Mouse (Mus musculus) MEL (cell line): ENCODE data around the gene Traf6. TPM values are rescaled to one million over a fixed set of nuclear protein-coding genes. Genes with fewer than 3 reads are reported as not detected.
A peak's percentile ranks its signal among the peaks of the same experiment; 100 is the strongest.

Experiments used
- DNase-seq: peaks from one replicate; pipeline ENCODE4 v3.0.0; 2011; ENCODE audit warnings: low read depth, low spot score
- H3K27ac ChIP-seq: 2 replicates; pipeline ENCODE4 v1.5.1; 2012; ENCODE audit warnings: low read depth, mild to moderate bottlenecking, control low read depth, low read length, moderate library complexity; ENCODE audit not compliant: control insufficient read depth
- H3K27me3 ChIP-seq, 2 experiments: fragments of 150-350 bp in 1 of 2; sonication (generic) in 1 of 2; 2 replicates each; pipeline ENCODE4 v1.6.1; 2012; ENCODE audit warnings: low read length in 2 of 2, mild to moderate bottlenecking in 2 of 2, improper control_type of control experiment in 1 of 2, moderate library complexity in 1 of 2; ENCODE audit not compliant: insufficient read depth in 2 of 2, control insufficient read depth in 1 of 2
- H3K36me3 ChIP-seq, 2 experiments: 2 replicates each; pipeline ENCODE4 v1.6.1; 2012 to 2014; ENCODE audit warnings: low read length in 2 of 2, improper control_type of control experiment in 1 of 2, inconsistent platforms in 1 of 2, mild to moderate bottlenecking in 1 of 2; ENCODE audit not compliant: insufficient read depth in 2 of 2, control insufficient read depth in 1 of 2
- H3K4me1 ChIP-seq, 2 experiments: fragments of 150-350 bp in 1 of 2; sonication (generic) in 1 of 2; 2 replicates each; pipeline ENCODE4 v1.6.1; 2012; ENCODE audit warnings: low read length in 2 of 2, improper control_type of control experiment in 1 of 2, mild to moderate bottlenecking in 1 of 2; ENCODE audit not compliant: insufficient read depth in 2 of 2, control insufficient read depth in 1 of 2
- H3K4me3 ChIP-seq, 2 experiments: fragments of 150-350 bp in 1 of 2; sonication (generic) in 1 of 2; 2 replicates each; pipeline ENCODE4 v1.5.1; 2012; ENCODE audit warnings: low read depth in 2 of 2, low read length in 2 of 2, mild to moderate bottlenecking in 2 of 2, moderate library complexity in 2 of 2, control low read depth in 1 of 2, improper control_type of control experiment in 1 of 2; ENCODE audit not compliant: control insufficient read depth in 1 of 2, insufficient read depth in 1 of 2
- H3K79me2 ChIP-seq: 2 replicates; pipeline ENCODE4 v1.6.1; 2012; ENCODE audit warnings: mild to moderate bottlenecking, low read length, moderate library complexity; ENCODE audit not compliant: control insufficient read depth, poor library complexity, insufficient read depth
- H3K9ac ChIP-seq: 2 replicates; pipeline ENCODE4 v1.6.1; 2012; ENCODE audit warnings: low read depth, mild to moderate bottlenecking, control low read depth, low read length, moderate library complexity; ENCODE audit not compliant: control insufficient read depth, poor library complexity, severe bottlenecking
- H3K9me3 ChIP-seq: fragments of 150-350 bp; sonication (generic); replicated peaks from 2 replicates; pipeline ENCODE4 v1.6.1; 2012; ENCODE audit warnings: mild to moderate bottlenecking, low read length, improper control_type of control experiment, moderate library complexity; ENCODE audit not compliant: insufficient read depth
- BHLHE40 ChIP-seq: IDR thresholded peaks from 2 replicates; pipeline ENCODE4 v1.6.1; 2012; ENCODE audit warnings: low read depth, mild to moderate bottlenecking, inconsistent platforms, low read length, improper control_type of control experiment, borderline replicate concordance
- CHD1 ChIP-seq: IDR thresholded peaks from 2 replicates; pipeline ENCODE4 v1.6.1; 2012; ENCODE audit warnings: low read depth, mild to moderate bottlenecking, inconsistent platforms, low read length, improper control_type of control experiment
- CHD2 ChIP-seq: IDR thresholded peaks from 2 replicates; pipeline ENCODE4 v1.6.1; 2011; ENCODE audit warnings: low read length, improper control_type of control experiment
- ELF1 ChIP-seq: IDR thresholded peaks from 2 replicates; pipeline ENCODE4 v1.6.1; 2014; ENCODE audit warnings: low read depth, mild to moderate bottlenecking, inconsistent platforms, low read length, improper control_type of control experiment, moderate library complexity
- EP300 ChIP-seq, 2 experiments: IDR thresholded peaks; 2 replicates each; pipeline ENCODE4 v1.6.1; 2011; ENCODE audit warnings: improper control_type of control experiment in 2 of 2, low read length in 2 of 2, low read depth in 1 of 2, mild to moderate bottlenecking in 1 of 2
- ETS1 ChIP-seq: IDR thresholded peaks from 2 replicates; pipeline ENCODE4 v1.6.1; 2012; ENCODE audit warnings: low read depth, mild to moderate bottlenecking, inconsistent platforms, low read length, improper control_type of control experiment, moderate library complexity
- GATA1 ChIP-seq: IDR thresholded peaks from 2 replicates; pipeline ENCODE4 v1.6.1; 2011; ENCODE audit warnings: low read depth, low read length, improper control_type of control experiment
- JUND ChIP-seq: IDR thresholded peaks from 2 replicates; pipeline ENCODE4 v1.6.1; 2011; ENCODE audit warnings: low read depth, mild to moderate bottlenecking, improper control_type of control experiment, low read length
- MAX ChIP-seq: IDR thresholded peaks from 2 replicates; pipeline ENCODE4 v1.6.1; 2011; ENCODE audit warnings: low read length, improper control_type of control experiment
- MAZ ChIP-seq: IDR thresholded peaks from 2 replicates; pipeline ENCODE4 v1.6.1; 2012; ENCODE audit warnings: low read depth, mild to moderate bottlenecking, inconsistent platforms, low read length, improper control_type of control experiment
- MXI1 ChIP-seq: IDR thresholded peaks from 2 replicates; pipeline ENCODE4 v1.6.1; 2011; ENCODE audit warnings: mild to moderate bottlenecking, low read depth, low read length, improper control_type of control experiment
- MYB ChIP-seq: IDR thresholded peaks from 2 replicates; pipeline ENCODE4 v1.6.1; 2011; ENCODE audit warnings: mild to moderate bottlenecking, low read depth, low read length, improper control_type of control experiment
- MYC ChIP-seq: IDR thresholded peaks from 2 replicates; pipeline ENCODE4 v1.6.1; 2011; ENCODE audit warnings: low read depth, mild to moderate bottlenecking, low read length, improper control_type of control experiment, moderate library complexity
- POLR2AphosphoS5 ChIP-seq: IDR thresholded peaks from 2 replicates; pipeline ENCODE4 v1.6.1; 2012; ENCODE audit warnings: low read depth, borderline replicate concordance, mild to moderate bottlenecking, inconsistent platforms, low read length, moderate library complexity, mixed read lengths
- RAD21 ChIP-seq: IDR thresholded peaks from 2 replicates; pipeline ENCODE4 v1.6.1; 2011; ENCODE audit warnings: mild to moderate bottlenecking, low read depth, low read length, improper control_type of control experiment
- SIN3A ChIP-seq: IDR thresholded peaks from 2 replicates; pipeline ENCODE4 v1.6.1; 2012; ENCODE audit warnings: low read length, improper control_type of control experiment, inconsistent platforms
- TCF12 ChIP-seq: IDR thresholded peaks from 2 replicates; pipeline ENCODE4 v1.6.1; 2014; ENCODE audit warnings: low read depth, mild to moderate bottlenecking, inconsistent platforms, low read length, improper control_type of control experiment, moderate library complexity
- USF1 ChIP-seq: IDR thresholded peaks from 2 replicates; pipeline ENCODE4 v1.6.1; 2014; ENCODE audit warnings: low read depth, mild to moderate bottlenecking, inconsistent platforms, low read length, improper control_type of control experiment, moderate library complexity
- USF2 ChIP-seq, 2 experiments: IDR thresholded peaks; 2 replicates each; pipeline ENCODE4 v1.6.1; 2011 to 2012; ENCODE audit warnings: improper control_type of control experiment in 2 of 2, low read length in 2 of 2, borderline replicate concordance in 1 of 2, inconsistent platforms in 1 of 2, low read depth in 1 of 2, mild to moderate bottlenecking in 1 of 2; ENCODE audit not compliant: insufficient read depth in 1 of 2
- ZC3H11A ChIP-seq: IDR thresholded peaks from 2 replicates; pipeline ENCODE4 v1.6.1; 2012; ENCODE audit warnings: low read depth, mild to moderate bottlenecking, inconsistent platforms, low read length, improper control_type of control experiment
- ZKSCAN1 ChIP-seq: IDR thresholded peaks from 2 replicates; pipeline ENCODE4 v1.6.1; 2012; ENCODE audit warnings: low read depth, mild to moderate bottlenecking, inconsistent platforms, low read length, improper control_type of control experiment, moderate library complexity
- polyA plus RNA-seq, 2 experiments: library from polyadenylated mRNA; stranded (reverse) in 1 of 2; unstranded in 1 of 2; fragments of >175 nt in 1 of 2; fragments of >200 nt in 1 of 2; gene quantifications; 2 replicates each; pipeline versions ENCODE4 v1.2.1 to v1.2.4; 2012; ENCODE audit warnings: low replicate concordance in 2 of 2, low read depth in 1 of 2; ENCODE audit not compliant: insufficient read length in 2 of 2, insufficient read depth in 1 of 2, missing spikeins in 1 of 2
- total RNA-seq: library from RNA; depleted of rRNA; stranded (reverse); fragments of 300-350 nt; gene quantifications from 2 replicates; pipeline ENCODE4 v1.2.3, GENCODE M21; 2012

Traf6 gene
- total and polyA plus RNA-seq, 3 experiments: 11.8 to 18.0 TPM; not detected in 1

DNA sequence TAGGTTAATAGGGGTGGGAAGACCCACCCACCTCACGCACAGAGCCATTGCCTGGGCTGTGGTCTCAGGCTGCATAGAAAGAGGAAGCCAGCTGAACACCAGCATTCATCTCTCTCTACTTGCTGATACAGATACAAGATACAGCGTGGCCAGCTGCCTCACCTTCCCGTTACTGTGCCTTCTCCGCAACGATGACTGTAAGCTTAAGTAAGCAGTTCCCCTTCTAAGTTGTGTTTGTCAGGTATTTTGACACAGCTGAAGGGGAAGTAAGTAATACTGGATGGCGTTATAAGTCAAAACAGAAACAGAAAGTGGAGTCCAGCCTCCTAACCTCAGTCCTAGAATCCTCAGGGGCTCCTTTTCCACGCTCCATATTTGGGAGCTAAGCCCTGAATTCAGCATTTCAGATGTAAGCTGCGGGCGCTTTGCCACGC is 54.6 kb downstream of the Traf6 start:
- peak overlapping the region; percentile 19 to 47 for H3K4me3 ChIP-seq
- peaks cover 0 to 4% of the 10 kb centered on the region in 2 experiments; a peak in 2 of 4 replicates for H3K27me3 ChIP-seq
- no peak overlapping the region for H3K9ac ChIP-seq
- no peaks in the 10 kb centered on the region for H3K9me3 ChIP-seq
- no peaks in the 10 kb centered on the region for H3K79me2 ChIP-seq
- DNase-seq: peak; percentile 93
- peak; percentile 73 for TF ChIP-seq SIN3A
- TF ChIP-seq EP300 (IDR thresholded peaks at IDR 0.05; ENCODE audit: low read depth in 1 of 2, low read length in 2 of 2): peak; percentile 39 to 62; a peak in 3 of 4 replicates
- no peak for TF ChIP-seq JUND
- peak; percentile 61; the same call in 1 of the 2 replicates for TF ChIP-seq GATA1
- TF ChIP-seq ETS1: peak; percentile 98
- peak; percentile 58; the same call in 1 of the 2 replicates for TF ChIP-seq TCF12
- TF ChIP-seq ZKSCAN1: no peak
- TF ChIP-seq MXI1: peak; percentile 59
- TF ChIP-seq CHD2: no peak
- TF ChIP-seq MAX: no peak
- no peak for TF ChIP-seq ELF1
- peak overlapping the region; percentile 45 for H3K27ac ChIP-seq
- H3K4me1 ChIP-seq: peaks cover 5 to 14% of the 10 kb centered on the region in 2 experiments; a peak in 3 of 4 replicates
- H3K36me3 ChIP-seq: peaks cover 0 to 5% of the 10 kb centered on the region in 2 experiments; a peak in 1 of 4 replicates

DNA sequence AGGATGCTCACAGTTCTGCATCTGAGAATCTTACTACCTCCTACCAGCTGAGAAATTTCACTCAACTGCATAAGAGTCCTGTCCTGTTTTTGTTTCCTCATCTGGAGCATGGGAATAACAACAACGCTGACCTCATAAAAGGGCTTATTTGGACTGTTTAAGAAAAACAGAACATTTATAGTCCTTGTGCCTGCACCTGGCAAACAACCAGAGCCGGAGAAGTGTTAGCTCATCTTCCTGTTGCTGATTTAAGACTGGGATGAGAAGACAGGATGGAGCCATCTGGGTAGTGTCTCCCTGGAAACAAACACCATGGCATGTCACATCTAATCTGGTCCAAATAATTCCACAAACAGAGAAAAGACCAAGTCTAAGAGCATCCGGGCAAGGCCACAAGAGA is 55.3 kb downstream of the Traf6 start:
- H3K79me2 ChIP-seq: no peaks in the 10 kb centered on the region
- TF ChIP-seq CHD2 (no peak), ZC3H11A (no peak), MYC (no peak), USF1 (no peak), MAZ (no peak), BHLHE40 (no peak), RAD21 (no peak), MAX (no peak), GATA1 (no peak), MYB (no peak), POLR2AphosphoS5 (no peak), CHD1 (no peak), MXI1 (no peak), USF2 (IDR thresholded peaks at IDR 0.05; ENCODE audit: borderline replicate concordance in 1 of 2, insufficient read depth in 1 of 2, low read depth in 1 of 2, low read length in 2 of 2) (no peak), ETS1 (no peak)
- H3K4me3 ChIP-seq: no peak overlapping the region
- peaks cover 5 to 14% of the 10 kb centered on the region in 2 experiments; a peak in 3 of 4 replicates for H3K4me1 ChIP-seq
- peak; percentile 3 for DNase-seq
- no peak overlapping the region for H3K27ac ChIP-seq
- H3K27me3 ChIP-seq: no peaks in the 10 kb centered on the region; a peak in 1 of 4 replicates
- no peak overlapping the region for H3K9ac ChIP-seq
- peaks cover 0 to 5% of the 10 kb centered on the region in 2 experiments; a peak in 1 of 4 replicates for H3K36me3 ChIP-seq
- H3K9me3 ChIP-seq: no peaks in the 10 kb centered on the region
